Mouse (Mus musculus) cerebellum, adult 9-11 months (tissue): ENCODE measurements around the gene Gm3286.
"Not testable (repeated sequence)": the region's sequence is repeated elsewhere in the genome, so short reads cannot be mapped to it uniquely, and the experiment has no call there.

Experiments
- DNase-seq: peaks from one replicate; pipeline ENCODE4 v3.0.0; 2022

Gm3286 gene

GRCm38 (mm10) chr5:95510458-95510857 is at the start of gene Gm3286:
Gene Gm3286, plus strand, starts transcription at chr5:95510758.
- not testable (repeated sequence) for DNase-seq
